Mouse (Mus musculus) layer of hippocampus, postnatal 10 days (tissue): ENCODE data around the gene Tex35. TPM values are rescaled to one million over a fixed set of nuclear protein-coding genes. Genes with fewer than 3 reads are reported as not detected.

ENCODE experiments used
- DNase-seq, 2 experiments: peaks; one replicate each; pipeline ENCODE4 v3.0.0; 2021; ENCODE audit warnings: low spot score in 2 of 2
- total RNA-seq, 2 experiments: library from RNA; stranded (reverse); gene quantifications; 2 replicates each; pipeline ENCODE4 v1.2.3; 2021

Tex35 gene
- total RNA-seq, 2 experiments from 2014 or later = not detected

GRCm38 (mm10) chr1:157081999-157082398 is 26.5 kb downstream of the Tex35 start:
- no peak for DNase-seq

- DNase-seq = peak in 1 of 2 experiments; percentile 27
Observed at GRCm38 (mm10) chr1:157081076-157081804, 27.2 kb downstream of the Tex35 start.

- DNase-seq = no peak
Observed at GRCm38 (mm10) chr1:157080071-157080470, 28.4 kb downstream of the Tex35 start.

GRCm38 (mm10) chr1:157079384-157080025 is 29.0 kb downstream of the Tex35 start:
- DNase-seq = peak; percentile 53 to 68

- DNase-seq = peak; percentile 95 to 97
Observed at GRCm38 (mm10) chr1:157076781-157077705, 31.4 kb downstream of the Tex35 start.

GRCm38 (mm10) chr1:157076257-157076656 is 32.2 kb downstream of the Tex35 start:
- peak; percentile 90 to 92 for DNase-seq

- no peak for DNase-seq
Observed at GRCm38 (mm10) chr1:157074937-157075336, 33.5 kb downstream of the Tex35 start.

- DNase-seq = no peak
Observed at GRCm38 (mm10) chr1:157074371-157074770, 34.1 kb downstream of the Tex35 start.

- no peak for DNase-seq
Observed at GRCm38 (mm10) chr1:157073592-157073991, 34.9 kb downstream of the Tex35 start.

- DNase-seq = no peak
Observed at GRCm38 (mm10) chr1:157069181-157069828, 39.2 kb downstream of the Tex35 start.

GRCm38 (mm10) chr1:157068316-157068715 is 40.2 kb downstream of the Tex35 start:
- DNase-seq = no peak

- no peak for DNase-seq
Observed at GRCm38 (mm10) chr1:157065819-157066730, 42.4 kb downstream of the Tex35 start.

- DNase-seq = no peak
Observed at GRCm38 (mm10) chr1:157063318-157064115, 45.0 kb downstream of the Tex35 start.

- DNase-seq = no peak
Observed at GRCm38 (mm10) chr1:157062445-157062825, 46.0 kb downstream of the Tex35 start.

- DNase-seq = no peak
Observed at GRCm38 (mm10) chr1:157061800-157062444, 46.6 kb downstream of the Tex35 start.

- DNase-seq = no peak
Observed at GRCm38 (mm10) chr1:157061170-157061569, 47.3 kb downstream of the Tex35 start.

GRCm38 (mm10) chr1:157060441-157061135 is 47.9 kb downstream of the Tex35 start:
- DNase-seq = no peak

GRCm38 (mm10) chr1:157055901-157056300 is 52.6 kb downstream of the Tex35 start:
- DNase-seq = no peak
